Mouse (Mus musculus) heart, embryonic 15.5 days (tissue): ENCODE measurements around the gene Trim8. TPM values are rescaled to one million over a fixed set of nuclear protein-coding genes. Genes with fewer than 3 reads are reported as not detected.

ENCODE experiments used
- ATAC-seq: fragments of 200-750 bp; cut with Nextera tagmentation; replicated peaks from 2 replicates; pipeline ENCODE4 v1.8.0; 2017; ENCODE audit warnings: low read depth, moderate TSS enrichment; ENCODE audit not compliant: insufficient number of reproducible peaks, insufficient read depth, low FRiP score
- H3K27ac ChIP-seq: fragments of 300-500 bp; sonication (generic); 2 replicates; pipeline ENCODE4 v1.5.1; 2015; ENCODE audit warnings: mild to moderate bottlenecking, inconsistent platforms
- H3K27me3 ChIP-seq: fragments of 300-500 bp; sonication (generic); 2 replicates; pipeline ENCODE4 v1.6.1; 2015; ENCODE audit warnings: inconsistent platforms
- H3K36me3 ChIP-seq: fragments of 300-500 bp; sonication (generic); 2 replicates; pipeline ENCODE4 v1.6.1; 2015; ENCODE audit warnings: mild to moderate bottlenecking, inconsistent platforms
- H3K4me1 ChIP-seq: fragments of 300-500 bp; sonication (generic); replicated peaks from 2 replicates; pipeline ENCODE4 v1.6.1; 2015; ENCODE audit warnings: inconsistent platforms
- H3K4me2 ChIP-seq: fragments of 300-500 bp; sonication (generic); 2 replicates; pipeline ENCODE4 v1.6.1; 2015; ENCODE audit warnings: inconsistent platforms, mild to moderate bottlenecking, moderate library complexity
- H3K4me3 ChIP-seq: fragments of 300-500 bp; sonication (generic); 2 replicates; pipeline ENCODE4 v1.5.1; 2015; ENCODE audit warnings: mild to moderate bottlenecking, inconsistent platforms
- H3K9ac ChIP-seq: fragments of 300-500 bp; sonication (generic); 2 replicates; pipeline ENCODE4 v1.6.1; 2015; ENCODE audit warnings: mild to moderate bottlenecking, inconsistent platforms
- H3K9me3 ChIP-seq: fragments of 300-500 bp; sonication (generic); replicated peaks from 2 replicates; pipeline ENCODE4 v1.6.1; 2016; ENCODE audit warnings: inconsistent platforms
- WGBS: fragments of 180-500 bp; shearing (Covaris S2); methylation state at CpG from one replicate; pipeline ENCODE4 v1.1.7; 2015; ENCODE audit warnings: mixed read lengths; 5-methylcytosine and 5-hydroxymethylcytosine counted together
- polyA plus RNA-seq: library from polyadenylated mRNA; unstranded; fragments of >200 nt; fragmentation: Nextera tagmentation; extraction: Ambion mirVana; gene quantifications from 2 replicates; pipeline ENCODE4 v1.2.1, GENCODE M21; 2015

The Trim8 gene
- polyA plus RNA-seq, 1 experiment from 2014 or later, result 15.9 TPM

DNA sequence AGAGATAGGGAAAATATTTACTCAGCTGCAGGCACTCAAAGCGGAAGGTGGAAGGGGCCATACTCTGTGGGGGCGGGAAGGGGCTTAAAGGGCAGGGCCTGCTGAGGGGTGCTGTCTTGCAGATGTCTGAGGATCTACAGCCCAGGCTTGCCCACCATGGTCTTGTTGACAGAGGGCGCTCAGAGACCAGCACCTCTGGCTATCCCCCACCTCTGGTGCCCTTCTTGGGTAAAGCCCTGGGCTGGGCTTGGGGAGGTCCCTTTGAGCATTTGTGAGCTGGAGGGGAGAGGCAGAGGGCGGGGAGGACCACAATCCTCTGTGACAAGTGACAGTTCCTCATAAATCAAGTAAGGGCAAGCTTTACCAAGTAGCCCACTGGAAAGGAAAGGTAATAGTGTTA lies 31.6 kb downstream of the Trim8 start:
- Histone ChIP-seq H3K9me3 (no peaks in the 10 kb centered on the region), H3K4me3 (no peak overlapping the region), H3K27ac (peak overlapping the region; percentile 98), H3K9ac (no peak overlapping the region), H3K36me3 (no peaks in the 10 kb centered on the region), H3K27me3 (no peaks in the 10 kb centered on the region), H3K4me1 (peaks cover 56% of the 10 kb centered on the region), H3K4me2 (no peak overlapping the region)
- ATAC-seq, result no peak
- WGBS, result 49% methylated on average over 4 of the region's 4 CpGs

DNA sequence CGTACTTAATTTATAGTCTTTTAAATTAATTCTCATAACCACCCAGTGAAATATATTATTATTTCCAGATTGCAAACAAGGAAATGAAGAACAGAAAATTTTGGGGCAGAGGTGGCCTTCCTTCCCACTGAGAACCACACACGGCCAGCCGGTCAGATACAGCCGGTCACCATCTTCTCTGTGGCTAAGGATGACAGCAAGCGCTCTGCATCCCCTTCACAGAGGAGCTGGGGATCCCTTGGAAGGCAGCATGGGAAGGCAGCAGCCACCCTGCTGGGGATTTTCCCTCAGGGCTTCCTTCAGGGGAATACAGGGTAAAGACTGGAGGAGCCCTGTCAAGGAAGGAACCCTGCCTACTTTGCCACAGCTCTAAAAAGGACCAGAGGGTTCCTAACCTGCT lies 32.0 kb downstream of the Trim8 start:
- Histone ChIP-seq H3K27ac (peak overlapping the region; percentile 98; the same call in 1 of the 2 replicates), H3K4me2 (no peak overlapping the region), H3K27me3 (no peaks in the 10 kb centered on the region), H3K4me3 (no peak overlapping the region), H3K9me3 (no peaks in the 10 kb centered on the region), H3K36me3 (no peaks in the 10 kb centered on the region), H3K4me1 (peaks cover 51% of the 10 kb centered on the region), H3K9ac (no peak overlapping the region)
- WGBS, result 85% methylated on average over 5 of the region's 5 CpGs
- no peak for ATAC-seq

DNA sequence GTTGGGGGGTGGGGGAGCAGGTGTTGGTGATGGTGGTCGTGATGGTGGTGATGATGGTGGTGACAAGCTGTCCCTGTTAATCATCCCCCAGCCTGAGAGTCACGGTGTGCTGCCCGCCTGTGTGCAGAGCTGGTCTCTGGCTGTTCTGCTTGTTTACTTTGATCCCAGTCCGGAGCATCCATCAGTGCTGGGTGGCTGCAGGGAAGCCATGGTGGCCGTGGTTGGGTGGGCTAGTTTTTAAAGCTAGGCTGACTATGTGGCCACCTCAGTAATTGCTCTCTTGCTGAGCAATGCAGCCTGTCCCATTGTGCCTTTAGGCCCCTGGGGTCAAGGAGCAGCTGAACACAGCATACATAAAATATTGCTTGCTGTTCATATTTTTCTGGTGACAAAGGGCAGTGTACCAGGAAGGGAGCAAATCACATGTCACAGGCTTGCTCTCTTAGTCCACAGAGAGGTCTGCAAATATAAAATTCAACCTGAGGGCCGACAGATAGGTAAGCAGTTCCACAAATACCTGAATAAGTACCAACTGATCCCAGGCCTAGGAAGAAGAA lies 33.1 kb downstream of the Trim8 start:
- Histone ChIP-seq H3K4me1 (peaks cover 40% of the 10 kb centered on the region), H3K9ac (no peak overlapping the region), H3K27ac (no peak overlapping the region), H3K4me2 (no peak overlapping the region), H3K9me3 (no peaks in the 10 kb centered on the region), H3K36me3 (no peaks in the 10 kb centered on the region), H3K4me3 (no peak overlapping the region), H3K27me3 (no peaks in the 10 kb centered on the region)
- no peak for ATAC-seq
- 51% methylated on average over 6 of the region's 6 CpGs for WGBS

DNA sequence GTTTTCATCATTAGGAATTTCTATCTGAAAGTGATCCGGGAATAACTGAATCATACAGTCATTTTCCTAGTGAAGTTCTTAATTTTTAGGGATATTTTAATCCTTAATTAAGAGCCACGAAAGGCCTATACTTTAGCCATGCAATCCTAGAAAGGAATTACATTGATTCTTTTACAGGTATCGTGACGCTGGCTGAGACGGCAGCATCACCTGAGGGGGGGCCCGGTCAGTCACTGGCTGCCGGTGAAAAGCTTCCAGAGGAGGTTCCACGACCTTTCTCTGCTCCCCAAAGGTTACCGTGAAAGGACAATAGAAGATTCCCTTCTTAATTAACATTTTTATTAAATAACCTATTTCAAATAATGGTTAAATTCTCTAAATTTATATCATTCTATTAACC lies 35.9 kb downstream of the Trim8 start:
- peaks cover 13% of the 10 kb centered on the region for H3K4me1 ChIP-seq
- H3K9ac ChIP-seq, result no peak overlapping the region
- H3K4me3 ChIP-seq, result no peak overlapping the region
- peaks cover 13% of the 10 kb centered on the region; the same call in 1 of the 2 replicates for H3K36me3 ChIP-seq
- no peaks in the 10 kb centered on the region for H3K27me3 ChIP-seq
- no peaks in the 10 kb centered on the region for H3K9me3 ChIP-seq
- H3K27ac ChIP-seq, result no peak overlapping the region
- 94% methylated on average over 9 of the region's 9 CpGs for WGBS
- ATAC-seq, result no peak
- H3K4me2 ChIP-seq, result no peak overlapping the region

DNA sequence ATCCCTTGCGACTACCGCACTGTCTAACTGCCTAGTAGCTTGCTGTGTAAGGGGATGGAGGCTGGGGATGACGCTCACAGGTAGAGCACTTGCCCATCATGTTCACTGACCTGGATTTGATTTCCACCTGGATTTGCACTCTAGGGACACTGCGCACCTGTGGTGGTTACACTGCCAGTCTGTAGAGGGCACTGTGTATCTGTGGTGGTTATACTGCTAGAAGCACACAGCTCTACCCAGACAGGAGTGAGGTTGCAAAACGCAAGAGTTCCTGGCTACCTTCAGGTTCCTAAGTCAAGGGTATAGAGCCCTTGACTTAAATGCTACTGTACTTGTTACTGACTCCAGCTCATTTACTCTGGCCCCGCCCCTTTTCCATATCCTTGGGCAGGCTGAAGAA lies 36.7 kb downstream of the Trim8 start:
- H3K27ac ChIP-seq, result no peak overlapping the region
- no peak overlapping the region for H3K9ac ChIP-seq
- 81% methylated on average over 6 of the region's 6 CpGs for WGBS
- H3K4me2 ChIP-seq, result no peak overlapping the region
- peaks cover 4% of the 10 kb centered on the region for H3K4me1 ChIP-seq
- H3K36me3 ChIP-seq, result peaks cover 13% of the 10 kb centered on the region; the same call in 1 of the 2 replicates
- no peak for ATAC-seq
- H3K4me3 ChIP-seq, result no peak overlapping the region
- H3K9me3 ChIP-seq, result no peaks in the 10 kb centered on the region
- no peaks in the 10 kb centered on the region for H3K27me3 ChIP-seq

DNA sequence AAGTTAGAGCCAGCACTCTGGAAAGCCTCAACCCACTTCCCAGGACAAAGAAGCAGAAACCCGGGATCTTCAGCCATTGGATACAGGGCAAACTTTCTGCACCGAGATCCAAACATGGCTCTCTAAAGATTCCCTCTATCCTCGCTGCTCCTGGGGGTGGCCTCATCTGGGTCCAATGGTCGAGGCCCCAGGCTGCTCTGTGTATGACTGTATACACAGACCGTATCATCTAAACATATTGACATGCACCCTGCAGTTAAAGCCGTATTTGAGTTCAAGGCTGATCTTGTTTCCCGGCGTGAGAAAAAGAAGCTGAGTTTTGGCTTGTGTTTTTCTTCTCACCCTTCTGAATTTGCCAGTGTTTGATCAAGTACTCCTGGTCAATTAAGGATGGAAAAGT lies 41.2 kb downstream of the Trim8 start:
- Histone ChIP-seq H3K27me3 (no peaks in the 10 kb centered on the region), H3K36me3 (peaks cover 13% of the 10 kb centered on the region; the same call in 1 of the 2 replicates), H3K4me3 (no peak overlapping the region), H3K27ac (no peak overlapping the region), H3K4me1 (no peaks in the 10 kb centered on the region), H3K9me3 (no peaks in the 10 kb centered on the region), H3K9ac (no peak overlapping the region), H3K4me2 (no peak overlapping the region)
- no peak for ATAC-seq
- WGBS, result 85% methylated on average over 8 of the region's 8 CpGs

DNA sequence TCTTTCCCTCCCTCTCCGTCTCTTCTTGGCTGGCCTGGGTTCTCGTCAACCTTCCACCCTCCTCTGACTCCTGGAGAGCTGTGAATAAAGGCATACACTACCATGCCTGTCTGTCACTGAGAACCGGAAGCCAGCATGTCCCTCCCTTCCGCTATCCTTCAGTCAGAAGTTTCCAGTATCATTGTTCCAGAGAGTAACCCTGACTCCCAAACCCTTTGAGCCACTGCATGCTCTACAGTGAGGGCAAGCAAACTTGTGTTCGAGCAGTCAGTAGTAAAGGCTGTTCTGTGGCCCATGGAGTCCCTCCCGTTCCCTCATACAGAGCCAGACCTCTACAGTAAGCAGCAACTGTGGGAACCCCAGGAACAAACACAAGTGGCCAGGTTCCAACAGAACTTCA lies 46.1 kb downstream of the Trim8 start:
- ATAC-seq, result 0 out of 2 replicates have a peak, but pooled peaks have one; percentile 60
- Histone ChIP-seq H3K9me3 (no peaks in the 10 kb centered on the region), H3K4me2 (no peak overlapping the region), H3K4me1 (no peaks in the 10 kb centered on the region), H3K4me3 (no peak overlapping the region), H3K9ac (no peak overlapping the region), H3K27me3 (no peaks in the 10 kb centered on the region), H3K27ac (no peak overlapping the region), H3K36me3 (peaks cover 20% of the 10 kb centered on the region)
- WGBS, result 72% methylated on average over 6 of the region's 6 CpGs

DNA sequence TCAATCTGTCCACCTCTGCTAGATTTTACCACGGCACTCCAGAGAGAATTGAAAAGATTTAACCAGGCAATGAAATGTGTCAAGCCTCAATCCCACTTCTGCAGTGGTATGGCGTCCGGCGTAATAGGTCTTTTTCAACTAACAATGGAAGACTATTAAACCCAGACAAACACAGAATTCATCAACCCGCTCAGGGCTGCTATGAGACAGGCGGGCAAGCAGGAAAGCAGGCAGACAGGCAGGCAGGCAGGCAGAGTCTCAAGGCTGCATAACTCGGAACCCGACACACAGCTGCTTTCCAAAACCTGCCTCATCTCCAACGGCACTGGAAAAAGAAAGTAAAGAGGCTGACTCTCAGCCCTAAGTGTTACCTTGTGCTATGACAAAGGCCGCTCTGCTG lies 46.6 kb downstream of the Trim8 start:
- Histone ChIP-seq H3K9me3 (no peaks in the 10 kb centered on the region), H3K36me3 (peaks cover 20% of the 10 kb centered on the region), H3K27ac (no peak overlapping the region), H3K4me2 (no peak overlapping the region), H3K4me3 (no peak overlapping the region), H3K9ac (no peak overlapping the region), H3K27me3 (no peaks in the 10 kb centered on the region), H3K4me1 (no peaks in the 10 kb centered on the region)
- ATAC-seq, result no peak
- 74% methylated on average over 10 of the region's 10 CpGs for WGBS

DNA sequence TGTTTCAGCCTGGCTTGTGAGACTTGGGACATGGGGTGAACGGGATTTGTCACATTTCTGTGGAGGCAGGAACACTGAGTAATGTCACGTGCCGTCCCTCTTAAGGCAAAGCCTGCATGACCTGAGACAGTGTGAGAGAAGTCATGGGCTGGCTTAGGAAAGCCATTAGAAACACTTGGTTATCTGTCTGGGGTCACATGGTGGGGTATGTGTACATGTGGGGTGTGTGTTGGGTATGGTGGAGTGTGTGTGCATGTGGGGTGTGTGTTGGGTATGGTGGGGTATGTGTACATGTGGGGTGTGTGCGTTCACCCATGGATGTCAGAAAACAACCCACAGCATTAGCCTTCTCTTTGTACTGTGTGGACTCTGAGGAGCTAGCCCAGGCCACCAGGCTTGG lies 48.9 kb downstream of the Trim8 start:
- 86% methylated on average over 4 of the region's 4 CpGs for WGBS
- Histone ChIP-seq H3K27ac (no peak overlapping the region), H3K4me1 (peaks cover 7% of the 10 kb centered on the region), H3K9me3 (no peaks in the 10 kb centered on the region), H3K9ac (no peak overlapping the region), H3K27me3 (no peaks in the 10 kb centered on the region), H3K4me3 (no peak overlapping the region), H3K4me2 (no peak overlapping the region), H3K36me3 (peaks cover 25% of the 10 kb centered on the region)
- ATAC-seq, result no peak

DNA sequence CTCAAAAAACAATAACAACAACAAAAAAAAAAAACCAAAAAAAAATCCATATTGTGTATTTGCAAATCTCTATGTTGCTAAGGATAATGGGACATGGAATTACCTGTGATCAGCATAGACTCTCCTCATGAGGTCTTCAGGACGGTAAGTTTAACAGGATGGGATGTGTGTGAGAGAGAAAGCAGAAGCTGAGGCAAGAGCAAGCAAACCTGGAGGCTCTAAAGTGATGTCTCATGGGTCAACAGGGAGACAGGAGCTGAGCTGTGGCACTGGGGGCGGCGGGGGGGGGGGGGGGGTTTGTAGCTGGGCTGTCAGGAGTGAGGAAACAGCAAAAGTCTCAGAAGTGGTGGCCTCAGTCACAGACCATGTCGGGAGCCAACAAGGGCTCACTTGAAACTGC lies 51.0 kb downstream of the Trim8 start:
- Histone ChIP-seq H3K9me3 (no peaks in the 10 kb centered on the region), H3K27me3 (no peaks in the 10 kb centered on the region), H3K27ac (no peak overlapping the region), H3K4me3 (no peak overlapping the region), H3K4me2 (no peak overlapping the region), H3K4me1 (peaks cover 7% of the 10 kb centered on the region), H3K36me3 (peaks cover 38% of the 10 kb centered on the region), H3K9ac (no peak overlapping the region)
- ATAC-seq, result no peak
- 74% methylated on average over 3 of the region's 4 CpGs for WGBS

DNA sequence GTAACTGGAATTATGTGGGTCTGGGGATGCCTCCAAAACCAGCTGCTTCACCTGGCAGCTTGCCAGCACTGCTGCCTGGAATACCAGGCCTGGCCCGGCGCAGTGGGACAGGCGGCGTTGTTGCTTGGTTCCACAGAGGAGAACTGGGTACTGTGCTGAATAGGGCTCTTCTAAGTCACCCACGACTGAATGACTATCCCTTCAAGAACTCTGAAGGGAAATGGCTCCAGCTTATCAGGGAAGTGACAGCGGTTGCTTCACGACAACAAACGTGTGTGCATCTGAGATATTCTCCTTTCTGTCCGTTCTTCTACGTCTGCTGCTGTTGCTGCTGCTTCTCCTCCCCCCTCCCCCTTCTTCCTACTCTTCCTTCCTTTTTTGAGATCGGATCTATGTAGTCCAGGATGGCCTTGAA lies 52.0 kb downstream of the Trim8 start:
- H3K9me3 ChIP-seq, result no peaks in the 10 kb centered on the region
- 27% methylated on average over 11 of the region's 11 CpGs for WGBS
- H3K4me2 ChIP-seq, result no peak overlapping the region
- peaks cover 38% of the 10 kb centered on the region for H3K36me3 ChIP-seq
- H3K4me1 ChIP-seq, result peaks cover 7% of the 10 kb centered on the region
- H3K27ac ChIP-seq, result no peak overlapping the region
- H3K4me3 ChIP-seq, result no peak overlapping the region
- H3K27me3 ChIP-seq, result no peaks in the 10 kb centered on the region
- no peak overlapping the region for H3K9ac ChIP-seq
- no peak for ATAC-seq

DNA sequence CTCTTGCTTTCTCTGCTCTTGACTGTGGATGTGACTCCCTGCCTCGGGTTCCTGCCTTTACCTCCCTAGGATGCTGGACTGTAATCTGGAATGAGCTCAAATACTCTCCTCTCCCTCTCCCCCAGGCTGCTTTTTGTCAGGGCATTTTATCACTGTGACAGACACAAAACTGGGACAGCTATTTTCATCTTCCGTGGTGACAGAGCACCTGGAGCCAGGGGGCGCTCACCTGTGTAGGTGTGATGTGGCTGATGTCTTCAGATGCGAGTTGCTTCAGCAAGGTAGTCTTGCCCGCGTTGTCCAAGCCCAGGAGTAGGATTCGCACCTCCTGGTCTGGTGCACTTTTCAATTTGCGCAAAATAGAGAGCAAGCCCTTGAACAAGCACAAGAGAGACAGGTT lies 56.5 kb downstream of the Trim8 start:
- Histone ChIP-seq H3K4me1 (peaks cover 16% of the 10 kb centered on the region), H3K36me3 (peaks cover 18% of the 10 kb centered on the region), H3K27me3 (no peaks in the 10 kb centered on the region), H3K27ac (no peak overlapping the region), H3K4me3 (no peak overlapping the region), H3K9ac (no peak overlapping the region), H3K4me2 (no peak overlapping the region), H3K9me3 (no peaks in the 10 kb centered on the region)
- no peak for ATAC-seq
- WGBS, result 74% methylated on average over 8 of the region's 8 CpGs
